Mouse (Mus musculus): Measurements from ENCODE around the gene Deup1. TPM values are rescaled to one million over a fixed set of nuclear protein-coding genes. Genes with fewer than 3 reads are reported as not detected.
A peak's percentile ranks its signal among the peaks of the same experiment; 100 is the strongest.

Deup1 gene
- polyA plus RNA-seq, 1 experiment from 2014 or later = 3.4 TPM

- Histone ChIP-seq H3K4me3 (no peak overlapping the region), H3K36me3 (no peaks in the 10 kb centered on the region), H3K4me2 (no peak overlapping the region), H3K9me3 (no peaks in the 10 kb centered on the region), H3K27me3 (no peaks in the 10 kb centered on the region), H3K9ac (no peak overlapping the region), H3K4me1 (replicated peaks) (peaks cover 19% of the 10 kb centered on the region), H3K27ac (no peak overlapping the region)
- WGBS = 70% methylated on average over 7 of the region's 7 CpGs
- ATAC-seq (ENCODE audit: low FRiP score) = no peak
Measured at GRCm38 (mm10) chr9:15526539-15526938, 101.2 kb downstream of the Deup1 start.

- no peaks in the 10 kb centered on the region for H3K9me3 ChIP-seq
- H3K4me2 ChIP-seq = no peak overlapping the region
- H3K27ac ChIP-seq = no peak overlapping the region
- peaks cover 19% of the 10 kb centered on the region for H3K4me1 ChIP-seq (replicated peaks)
- WGBS = 79% methylated on average over 8 of the region's 8 CpGs
- H3K36me3 ChIP-seq = no peaks in the 10 kb centered on the region
- ATAC-seq (ENCODE audit: low FRiP score) = no peak
- H3K27me3 ChIP-seq = no peaks in the 10 kb centered on the region
- H3K9ac ChIP-seq = no peak overlapping the region
- no peak overlapping the region for H3K4me3 ChIP-seq
Measured at GRCm38 (mm10) chr9:15525246-15525645, 102.5 kb downstream of the Deup1 start.

- no peaks in the 10 kb centered on the region for H3K27me3 ChIP-seq
- no peaks in the 10 kb centered on the region for H3K36me3 ChIP-seq
- no peak for ATAC-seq (ENCODE audit: low FRiP score)
- WGBS = 90% methylated on average over 6 of the region's 6 CpGs
- H3K4me2 ChIP-seq = no peak overlapping the region
- no peak overlapping the region for H3K9ac ChIP-seq
- peaks cover 7% of the 10 kb centered on the region for H3K4me1 ChIP-seq (replicated peaks)
- no peak overlapping the region for H3K4me3 ChIP-seq
- H3K9me3 ChIP-seq = no peaks in the 10 kb centered on the region
- no peak overlapping the region for H3K27ac ChIP-seq
Measured at GRCm38 (mm10) chr9:15523646-15524045, 104.1 kb downstream of the Deup1 start.

- H3K27me3 ChIP-seq = no peaks in the 10 kb centered on the region
- WGBS = 81% methylated on average over 5 of the region's 5 CpGs
- no peaks in the 10 kb centered on the region for H3K9me3 ChIP-seq
- H3K4me2 ChIP-seq = no peak overlapping the region
- no peak overlapping the region for H3K27ac ChIP-seq
- H3K4me1 ChIP-seq (replicated peaks) = peaks cover 6% of the 10 kb centered on the region
- no peak for ATAC-seq (ENCODE audit: low FRiP score)
- no peak overlapping the region for H3K4me3 ChIP-seq
- H3K36me3 ChIP-seq = no peaks in the 10 kb centered on the region
- H3K9ac ChIP-seq = no peak overlapping the region
Measured at GRCm38 (mm10) chr9:15522887-15523286, 104.8 kb downstream of the Deup1 start.

GRCm38 (mm10) chr9:15522348-15522747, 105.4 kb downstream of the Deup1 start:
- H3K4me1 ChIP-seq (replicated peaks) = peaks cover 6% of the 10 kb centered on the region
- no peak for ATAC-seq (ENCODE audit: low FRiP score)
- no peaks in the 10 kb centered on the region for H3K36me3 ChIP-seq
- H3K27me3 ChIP-seq = no peaks in the 10 kb centered on the region
- no peak overlapping the region for H3K4me3 ChIP-seq
- WGBS = 94% methylated on average over 10 of the region's 10 CpGs
- no peak overlapping the region for H3K4me2 ChIP-seq
- H3K9me3 ChIP-seq = no peaks in the 10 kb centered on the region
- no peak overlapping the region for H3K27ac ChIP-seq
- H3K9ac ChIP-seq = no peak overlapping the region

GRCm38 (mm10) chr9:15517979-15518378, 109.8 kb downstream of the Deup1 start:
- H3K36me3 ChIP-seq = no peaks in the 10 kb centered on the region
- no peak for ATAC-seq (ENCODE audit: low FRiP score)
- H3K27me3 ChIP-seq = no peaks in the 10 kb centered on the region
- no peak overlapping the region for H3K4me3 ChIP-seq
- no peak overlapping the region for H3K27ac ChIP-seq
- H3K4me2 ChIP-seq = no peak overlapping the region
- no peak overlapping the region for H3K9ac ChIP-seq
- H3K9me3 ChIP-seq = no peaks in the 10 kb centered on the region
- 91% methylated on average over 4 of the region's 4 CpGs for WGBS
- peaks cover 9% of the 10 kb centered on the region; the same call in 1 of the 2 replicates for H3K4me1 ChIP-seq (replicated peaks)

GRCm38 (mm10) chr9:15516007-15516406, 111.7 kb downstream of the Deup1 start:
- no peak overlapping the region for H3K4me3 ChIP-seq
- WGBS = 68% methylated on average over 2 of the region's 2 CpGs
- no peaks in the 10 kb centered on the region for H3K9me3 ChIP-seq
- no peak overlapping the region for H3K4me2 ChIP-seq
- no peak overlapping the region for H3K27ac ChIP-seq
- no peaks in the 10 kb centered on the region for H3K27me3 ChIP-seq
- no peak overlapping the region for H3K9ac ChIP-seq
- no peaks in the 10 kb centered on the region for H3K36me3 ChIP-seq
- peaks cover 19% of the 10 kb centered on the region for H3K4me1 ChIP-seq (replicated peaks)
- no peak for ATAC-seq (ENCODE audit: low FRiP score)

GRCm38 (mm10) chr9:15512918-15513317, 114.8 kb downstream of the Deup1 start:
- Histone ChIP-seq H3K27ac (0 out of 2 replicates have a peak overlapping the region, but pooled peaks have one; percentile 1), H3K27me3 (no peaks in the 10 kb centered on the region), H3K9me3 (no peaks in the 10 kb centered on the region), H3K36me3 (no peaks in the 10 kb centered on the region), H3K4me2 (no peak overlapping the region), H3K4me1 (replicated peaks) (peaks cover 30% of the 10 kb centered on the region), H3K4me3 (no peak overlapping the region), H3K9ac (no peak overlapping the region)
- 62% methylated on average over 7 of the region's 7 CpGs for WGBS
- no peak for ATAC-seq (ENCODE audit: low FRiP score)

- Histone ChIP-seq H3K36me3 (no peaks in the 10 kb centered on the region), H3K27ac (peak overlapping the region; percentile 30)
Measured at GRCm38 (mm10) chr9:15510557-15511310, 117.0 kb downstream of the Deup1 start.

More at GRCm38 (mm10) chr9:15510557-15511310, 117.0 kb downstream of the Deup1 start:
- H3K4me3 ChIP-seq = no peak overlapping the region
- no peaks in the 10 kb centered on the region for H3K27me3 ChIP-seq
- H3K4me1 ChIP-seq (replicated peaks) = peaks cover 32% of the 10 kb centered on the region
- no peaks in the 10 kb centered on the region for H3K9me3 ChIP-seq
- peak; percentile 58; the same call in 1 of the 2 replicates for ATAC-seq (ENCODE audit: low FRiP score)
- H3K4me2 ChIP-seq = no peak overlapping the region
- no peak overlapping the region for H3K9ac ChIP-seq
- 41% methylated on average over 3 of the region's 3 CpGs for WGBS

Other genes with a start within 250 kb of the Deup1 start
- 0.50 and 1.0 TPM in 2 replicates for gene Smco4, start 134.5 kb downstream of the Deup1 start, polyA plus RNA-seq (2015; fragmentation: Nextera tagmentation; extraction: Ambion mirVana)
- gene Slc36a4, start 81.8 kb upstream of the Deup1 start, polyA plus RNA-seq (2015; fragmentation: Nextera tagmentation; extraction: Ambion mirVana) = 21.4 and 27.2 TPM in 2 replicates
- not detected in 2 replicates for gene Mtnr1b, start 246.6 kb upstream of the Deup1 start, polyA plus RNA-seq (2015; fragmentation: Nextera tagmentation; extraction: Ambion mirVana)

Measured in hindbrain, embryonic 13.5 days (tissue).